10 mouse cellular contexts compared by ENCODE assay signal in the genomic region with DNA sequence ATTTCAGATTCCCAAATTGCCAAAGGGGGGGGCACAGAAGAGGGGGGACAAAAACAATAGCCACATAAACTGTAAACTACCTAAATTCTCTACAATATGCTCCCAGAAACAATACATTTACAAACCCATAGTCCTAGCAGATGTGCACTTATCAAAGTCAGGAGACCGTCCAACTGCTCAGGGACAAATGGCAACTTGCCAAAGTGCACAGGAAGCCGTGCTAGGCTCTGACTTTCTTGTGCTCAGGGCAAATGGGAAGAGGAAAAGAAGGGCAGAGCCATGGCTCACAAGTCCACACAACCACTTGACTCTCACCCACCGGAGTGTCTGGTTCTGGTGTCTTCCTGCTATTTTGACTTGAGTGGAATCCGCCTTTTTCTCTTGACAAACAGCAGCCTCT. TPM values are rescaled to one million over a fixed set of nuclear protein-coding genes. Genes with fewer than 3 reads are reported as not detected.
DNase-seq lines count a peak whose midpoint lies in the region; ATAC-seq and TF ChIP-seq lines count a peak whose summit lies in the region.
"Had no signal": no experiment of that assay in that cellular context is flagged by ENCODE, and none has a peak within 500 bp of the region (broad histone marks: within the 10 kb centered on the region; RNA-seq: fewer than 3 reads in every experiment).

No protein-coding gene starts in this region.

- TF ChIP-seq CTCF in cerebellum, adult 2 months (IDR thresholded peaks at IDR 0.05; ENCODE audit: borderline replicate concordance, insufficient read depth, low read depth, low read length), result no peak
- no peak for TF ChIP-seq CTCF in MEL (IDR thresholded peaks at IDR 0.05 in 2 of 3, conservative IDR thresholded peaks at IDR 0.05 in 1 of 3; ENCODE audit: control insufficient read depth in 1 of 3, insufficient read depth in 1 of 3, low read depth in 2 of 3, low read length in 3 of 3, poor library complexity in 1 of 3, severe bottlenecking in 1 of 3)
- no peak for TF ChIP-seq CTCF in forebrain, postnatal 0 days (IDR thresholded peaks at IDR 0.05; ENCODE audit: low read depth)
- TF ChIP-seq CTCF in kidney, adult 2 months (conservative IDR thresholded peaks at IDR 0.05; ENCODE audit: insufficient read depth, insufficient read length, low read depth, low read length), result no peak

- no peak for TF ChIP-seq POLR2A in cerebellum, adult 2 months (IDR thresholded peaks at IDR 0.05; ENCODE audit: borderline replicate concordance, insufficient read depth, low read length)
- TF ChIP-seq POLR2A in MEL (IDR thresholded peaks at IDR 0.05; ENCODE audit: control insufficient read depth in 1 of 2, insufficient read depth in 1 of 2, low read depth in 1 of 2, low read length in 2 of 2, poor library complexity in 1 of 2), result no peak
- TF ChIP-seq POLR2A in kidney, adult 2 months (IDR thresholded peaks at IDR 0.05; ENCODE audit: low read depth, low read length), result no peak

- H3K4me2 ChIP-seq in forebrain, postnatal 0 days (ENCODE audit: low read depth), result no peak overlapping the region

- WGBS in cerebellum, adult 2 months, result 29% methylated on average over 4 of the region's 4 CpGs
- 49% methylated on average over 4 of the region's 4 CpGs for WGBS in forebrain, postnatal 0 days
- WGBS in kidney, adult 2 months, result 24% methylated on average over 4 of the region's 4 CpGs

- H3K9me3 ChIP-seq in MEL (replicated peaks; ENCODE audit: insufficient read depth, low read length), result no peaks in the 10 kb centered on the region
- no peaks in the 10 kb centered on the region for H3K9me3 ChIP-seq in forebrain, postnatal 0 days (ENCODE audit: low read length)

- H3K27ac ChIP-seq in cerebellum, adult 2 months (ENCODE audit: insufficient read depth, low read length), result no peak overlapping the region
- peak overlapping the region; percentile 54; the same call in 1 of the 2 replicates for H3K27ac ChIP-seq in MEL (ENCODE audit: control insufficient read depth, low read depth, low read length)
- H3K27ac ChIP-seq in forebrain, postnatal 0 days (ENCODE audit: low read depth, low read length), result peak overlapping the region; percentile 40
- no peak overlapping the region for H3K27ac ChIP-seq in kidney, adult 2 months (ENCODE audit: insufficient read depth, low read depth, low read length)

- peak; percentile 51 to 55 for DNase-seq in cerebellum, adult 2 months
- no peak for DNase-seq in cerebellum, adult 11-12 months
- peak; percentile 89 for DNase-seq in MEL (ENCODE audit: low read depth, low spot score)
- DNase-seq in forebrain, postnatal 0 days, result peak; percentile 34
- DNase-seq in kidney, adult 2 months, result peak; percentile 81
- DNase-seq in lung, postnatal 14 days, result peak; percentile 70
- DNase-seq in right cerebral cortex, postnatal 14 days, result no peak
- no peak for DNase-seq in spleen, adult 18-20 months

- peaks cover 46% of the 10 kb centered on the region for H3K4me1 ChIP-seq in cerebellum, adult 2 months (ENCODE audit: control insufficient read depth, insufficient read depth, low read length)
- peaks cover 15 to 29% of the 10 kb centered on the region in 2 experiments for H3K4me1 ChIP-seq in MEL (ENCODE audit: control insufficient read depth in 1 of 2, insufficient read depth in 2 of 2, low read length in 2 of 2)
- H3K4me1 ChIP-seq in forebrain, postnatal 0 days (ENCODE audit: insufficient read depth), result peaks cover 12% of the 10 kb centered on the region
- H3K4me1 ChIP-seq in kidney, adult 2 months (ENCODE audit: control insufficient read depth, insufficient read depth, low read length), result peaks cover 12% of the 10 kb centered on the region

- H3K79me2 ChIP-seq in MEL (ENCODE audit: control insufficient read depth, insufficient read depth, low read length, poor library complexity), result no peaks in the 10 kb centered on the region

- peak; percentile 58 to 64; a peak in 3 of 4 replicates for TF ChIP-seq EP300 in MEL (IDR thresholded peaks at IDR 0.05; ENCODE audit: low read depth in 1 of 2, low read length in 2 of 2)

- no peak overlapping the region for H3K9ac ChIP-seq in MEL (ENCODE audit: control insufficient read depth, low read depth, low read length, poor library complexity, severe bottlenecking)
- H3K9ac ChIP-seq in forebrain, postnatal 0 days, result no peak overlapping the region

- no peaks in the 10 kb centered on the region for H3K27me3 ChIP-seq in cerebellum, adult 2 months (ENCODE audit: control insufficient read depth, insufficient read depth, low read length)
- no peaks in the 10 kb centered on the region for H3K27me3 ChIP-seq in MEL (ENCODE audit: control insufficient read depth in 1 of 2, insufficient read depth in 2 of 2, low read length in 2 of 2)
- no peaks in the 10 kb centered on the region for H3K27me3 ChIP-seq in forebrain, postnatal 0 days (ENCODE audit: insufficient read depth, low read length)
- H3K27me3 ChIP-seq in kidney, adult 2 months (replicated peaks; ENCODE audit: control insufficient read depth, insufficient read depth, low read length), result no peaks in the 10 kb centered on the region

- H3K4me3 ChIP-seq in cerebellum, adult 2 months (replicated peaks; ENCODE audit: insufficient read depth, low read depth, low read length), result no peak overlapping the region
- no peak overlapping the region for H3K4me3 ChIP-seq in MEL (ENCODE audit: control insufficient read depth in 1 of 2, insufficient read depth in 1 of 2, low read depth in 2 of 2, low read length in 2 of 2)
- no peak overlapping the region for H3K4me3 ChIP-seq in forebrain, postnatal 0 days (ENCODE audit: low read depth, low read length)
- no peak overlapping the region for H3K4me3 ChIP-seq in kidney, adult 2 months (ENCODE audit: insufficient read depth, low read depth, low read length)
- H3K4me3 ChIP-seq: erythroblast, embryonic 14.5 days had no signal

- H3K36me3 ChIP-seq in MEL (ENCODE audit: control insufficient read depth in 1 of 2, insufficient read depth in 2 of 2, low read length in 2 of 2), result peaks cover 0 to 27% of the 10 kb centered on the region in 2 experiments; a peak in 2 of 4 replicates
- peaks cover 27% of the 10 kb centered on the region for H3K36me3 ChIP-seq in forebrain, postnatal 0 days (ENCODE audit: insufficient read depth)
- no peaks in the 10 kb centered on the region for H3K36me3 ChIP-seq in kidney, adult 2 months (ENCODE audit: control insufficient read depth, insufficient read depth, low read length)

- no peak for TF ChIP-seq RAD21 in MEL (IDR thresholded peaks at IDR 0.05; ENCODE audit: low read depth, low read length)

- no peak; the same call in 1 of the 2 replicates for ATAC-seq in forebrain, postnatal 0 days

TF ChIP-seq in MEL, 35 proteins besides CTCF, POLR2A, EP300 and RAD21:
- peak; percentile 69 for TF ChIP-seq TCF12 (IDR thresholded peaks at IDR 0.05; ENCODE audit: low read depth, low read length)
- TF ChIP-seq TAL1 (IDR thresholded peaks at IDR 0.05; ENCODE audit: low read length), result peak; percentile 36
- 0 out of 2 replicates have a peak, but pooled peaks have one; percentile 17 for TF ChIP-seq SIN3A (IDR thresholded peaks at IDR 0.05; ENCODE audit: low read length)
- TF ChIP-seq NELFE (IDR thresholded peaks at IDR 0.05; ENCODE audit: low read depth, low read length), result no peak
- TF ChIP-seq ETS1 (IDR thresholded peaks at IDR 0.05; ENCODE audit: low read depth, low read length), result peak; percentile 62
- TF ChIP-seq GATA1 (IDR thresholded peaks at IDR 0.05; ENCODE audit: low read depth, low read length), result peak; percentile 58
- TF ChIP-seq HCFC1 (IDR thresholded peaks at IDR 0.05; ENCODE audit: low read depth, low read length), result no peak
- TF ChIP-seq ZC3H11A (IDR thresholded peaks at IDR 0.05; ENCODE audit: low read depth, low read length), result no peak
- TF ChIP-seq ELF1 (IDR thresholded peaks at IDR 0.05; ENCODE audit: low read depth, low read length), result 0 out of 2 replicates have a peak, but pooled peaks have one; percentile 35
- TF ChIP-seq CHD1 (IDR thresholded peaks at IDR 0.05; ENCODE audit: low read depth, low read length), result no peak
- peak; percentile 34; the same call in 1 of the 2 replicates for TF ChIP-seq BHLHE40 (IDR thresholded peaks at IDR 0.05; ENCODE audit: borderline replicate concordance, low read depth, low read length)
- 0 out of 2 replicates have a peak, but pooled peaks have one; percentile 20 for TF ChIP-seq TBP (IDR thresholded peaks at IDR 0.05; ENCODE audit: low read depth, low read length)

RNA-seq across cellular contexts. Expression of gene Igf2r, which starts 43.6 kb away (rescaled TPM):
- 18.1 and 19.7 TPM in 2 replicates for polyA plus RNA-seq in cerebellum, adult 2 months (2012; rRNA removed)
- 18.0 and 18.8 TPM in 2 replicates for total RNA-seq in MEL (2012; rRNA removed)
- polyA plus RNA-seq in MEL (2012; ENCODE audit: insufficient read depth in 1 of 2, insufficient read length in 2 of 2, low read depth in 1 of 2, low replicate concordance in 2 of 2, missing spikeins in 1 of 2), result 10 to 100 TPM; 18.3 to 21.7 TPM
- 27.2 and 36.0 TPM in 2 replicates for total RNA-seq in forebrain, postnatal 0 days (2014; rRNA removed)
- 3.0 and 4.6 TPM in 2 replicates for polyA plus RNA-seq in forebrain, postnatal 0 days (2015; fragmentation: Nextera tagmentation; extraction: Ambion mirVana)
- 24.8 and 27.0 TPM in 2 replicates for polyA plus RNA-seq in kidney, adult 2 months (2012; rRNA removed)

RNA-seq across cellular contexts. Expression of gene Slc22a1, which starts 50.2 kb away (rescaled TPM):
- polyA plus RNA-seq in cerebellum, adult 2 months (2012; rRNA removed), result 0.19 and 0.46 TPM in 2 replicates
- not detected in 2 replicates for total RNA-seq in MEL (2012; rRNA removed)
- not detected for polyA plus RNA-seq in MEL (2012; ENCODE audit: insufficient read depth in 1 of 2, insufficient read length in 2 of 2, low read depth in 1 of 2, low replicate concordance in 2 of 2, missing spikeins in 1 of 2)
- not detected in 2 replicates for total RNA-seq in forebrain, postnatal 0 days (2014; rRNA removed)
- not detected in 2 replicates for polyA plus RNA-seq in forebrain, postnatal 0 days (2015; fragmentation: Nextera tagmentation; extraction: Ambion mirVana)
- 468 and 516 TPM in 2 replicates for polyA plus RNA-seq in kidney, adult 2 months (2012; rRNA removed)
- polyA plus RNA-seq: C2C12; erythroblast, embryonic 14.5 days had no signal

Comparison
In these comparisons a context has a peak if more than half of its experiments do, and no peak if none do; other contexts are left out.
1. DNase-seq: peak in cerebellum, adult 2 months (2 of 2), MEL (single experiment), forebrain, postnatal 0 days (single experiment), kidney, adult 2 months (single experiment) and lung, postnatal 14 days (single experiment); none in cerebellum, adult 11-12 months (single experiment), right cerebral cortex, postnatal 14 days (single experiment) and spleen, adult 18-20 months (0 of 2).
2. H3K27ac ChIP-seq: peak in MEL (single experiment) and forebrain, postnatal 0 days (single experiment); none in cerebellum, adult 2 months (single experiment) and kidney, adult 2 months (single experiment).
3. RNA of gene Slc22a1, which starts 50.2 kb away (polyA plus RNA-seq): 468 to 516 TPM in kidney, adult 2 months; 0.19 to 0.46 TPM in cerebellum, adult 2 months, not detected in MEL and not detected in forebrain, postnatal 0 days; every median in the first group is over 100 times any median in the second.